Mouse (Mus musculus) embryo, embryonic 10.5 days (tissue): ENCODE data around the gene Srgap2.

ENCODE experiments used
- DNase-seq: peaks from one replicate; pipeline ENCODE4 v3.0.0-alpha.2; 2015; ENCODE audit warnings: low spot score

Gene Srgap2

DNA sequence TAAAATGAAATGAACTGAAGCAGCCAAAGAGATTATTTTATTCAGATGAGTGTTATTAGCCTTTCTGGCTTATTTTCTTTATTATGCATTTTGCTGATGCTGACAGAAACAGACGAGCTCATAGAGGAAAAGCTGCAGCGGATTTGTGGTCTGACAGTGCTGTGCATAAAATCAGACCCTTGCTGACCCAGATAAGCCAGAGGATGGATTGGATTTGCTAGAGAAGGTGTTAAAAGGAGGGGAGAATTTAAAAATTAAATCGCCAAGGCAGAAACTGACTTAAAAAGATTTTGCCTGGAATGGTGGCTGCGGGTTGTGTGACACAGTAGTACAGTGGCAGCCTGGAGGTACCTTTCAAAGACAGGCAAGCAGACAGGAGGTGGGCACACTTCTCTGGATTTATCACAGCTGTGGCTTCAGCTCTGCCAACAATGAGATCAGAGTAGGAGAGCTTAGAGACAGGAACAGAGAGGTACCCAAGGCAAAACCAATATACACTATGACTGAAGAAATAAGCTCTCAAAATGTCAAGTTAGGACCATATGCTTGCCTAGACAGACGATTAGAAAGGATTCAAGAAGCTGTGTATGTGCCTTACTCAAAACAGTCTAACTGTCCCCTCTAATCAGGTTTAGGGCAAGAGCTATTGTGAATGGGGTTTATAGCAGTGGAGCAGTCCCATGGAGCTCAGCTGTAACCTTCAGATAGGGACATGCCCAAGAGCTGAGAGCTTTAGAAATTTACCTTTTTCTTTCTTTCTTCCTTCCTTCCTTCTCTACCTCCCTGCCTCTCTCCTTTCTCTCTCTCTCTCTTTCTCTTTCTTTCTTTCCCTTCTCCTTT, 109.1 kb downstream of the Srgap2 start:
- DNase-seq = no peak

DNA sequence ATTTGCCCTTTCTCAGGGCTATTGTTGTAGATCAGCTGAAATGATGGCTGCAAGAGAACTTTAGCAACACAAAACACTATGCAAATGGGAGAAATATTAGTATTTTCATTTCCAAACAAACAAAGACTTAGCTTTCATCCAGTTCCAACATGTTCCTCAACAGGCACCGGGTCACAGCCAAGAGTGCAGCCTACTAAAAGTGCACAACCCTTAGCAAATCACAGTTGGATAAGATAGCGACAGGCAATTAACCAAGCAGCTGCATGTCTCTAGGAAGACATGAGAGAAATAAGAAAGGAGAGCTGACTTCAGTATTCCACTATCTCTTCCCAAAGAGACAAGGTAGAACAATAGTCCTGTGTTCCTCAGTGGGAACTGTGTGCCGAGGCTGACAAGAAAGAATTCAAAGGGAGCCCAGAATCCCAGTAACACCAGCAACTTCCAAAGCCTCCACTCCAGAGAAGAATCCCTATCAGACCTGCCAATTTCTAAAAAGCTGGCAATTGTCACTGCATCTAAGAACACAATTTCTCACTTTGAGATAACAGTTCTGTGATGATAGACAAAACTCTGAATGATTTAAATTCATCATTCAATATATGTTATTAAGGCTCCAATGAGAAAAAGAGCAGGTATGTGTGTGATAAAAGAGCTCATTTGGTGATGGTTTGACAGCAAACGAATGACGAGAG, 109.9 kb downstream of the Srgap2 start:
- DNase-seq = no peak

DNA sequence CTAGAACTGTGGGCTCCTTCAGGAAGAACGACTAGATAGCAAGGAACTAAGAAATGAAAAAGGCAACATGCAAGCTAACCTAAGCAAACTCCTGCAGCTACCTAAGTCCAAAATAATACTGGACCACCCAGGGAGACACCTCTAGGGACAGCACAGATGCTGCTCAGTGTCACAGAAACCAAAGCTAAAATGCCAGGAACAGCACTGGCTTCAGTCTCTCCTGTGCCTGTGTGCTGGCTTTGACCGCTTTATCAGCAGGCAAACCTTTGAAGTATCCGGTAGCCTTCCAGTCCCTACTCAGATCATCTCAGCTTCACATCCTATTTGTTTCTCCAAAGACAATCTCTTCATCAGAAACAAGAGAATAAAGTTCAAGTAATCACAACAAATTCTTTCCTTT, 123.6 kb downstream of the Srgap2 start:
- no peak for DNase-seq

DNA sequence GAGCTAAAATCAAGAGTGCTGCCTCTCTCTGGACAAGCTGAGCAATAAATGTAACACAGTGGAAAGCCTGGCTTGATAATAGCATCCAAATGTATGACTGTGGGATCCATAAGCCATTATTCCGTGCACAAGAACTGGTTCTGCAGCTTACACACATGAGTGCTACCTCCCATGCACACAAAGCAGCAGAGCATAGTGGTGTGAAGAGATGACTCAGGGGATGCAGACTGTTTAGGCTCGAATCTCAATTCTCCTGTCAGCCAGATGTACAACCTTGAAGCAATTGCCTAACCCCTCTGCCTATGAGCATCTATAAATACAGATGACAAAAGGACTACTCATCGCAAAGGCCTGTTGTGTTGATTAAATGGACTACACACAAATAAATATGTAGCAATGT, 126.3 kb downstream of the Srgap2 start:
- no peak for DNase-seq

DNA sequence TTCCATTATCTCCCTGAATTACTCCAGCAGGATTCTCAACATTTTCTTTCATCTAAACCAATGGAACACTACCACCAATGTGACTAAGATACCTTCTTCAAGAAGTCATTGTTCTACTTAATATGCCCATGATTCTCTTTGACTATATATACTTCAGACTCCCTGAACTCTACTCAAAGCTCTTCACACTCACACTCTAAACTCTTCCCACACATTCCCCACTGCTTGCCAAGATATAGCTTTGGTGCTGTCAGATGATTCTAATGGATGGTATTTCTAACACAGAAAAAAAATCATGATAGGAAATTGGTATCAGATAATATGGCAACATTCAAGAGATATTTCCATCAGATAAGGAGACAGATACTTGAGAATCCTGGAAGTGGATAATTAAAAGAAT, 129.0 kb downstream of the Srgap2 start:
- DNase-seq = no peak

DNA sequence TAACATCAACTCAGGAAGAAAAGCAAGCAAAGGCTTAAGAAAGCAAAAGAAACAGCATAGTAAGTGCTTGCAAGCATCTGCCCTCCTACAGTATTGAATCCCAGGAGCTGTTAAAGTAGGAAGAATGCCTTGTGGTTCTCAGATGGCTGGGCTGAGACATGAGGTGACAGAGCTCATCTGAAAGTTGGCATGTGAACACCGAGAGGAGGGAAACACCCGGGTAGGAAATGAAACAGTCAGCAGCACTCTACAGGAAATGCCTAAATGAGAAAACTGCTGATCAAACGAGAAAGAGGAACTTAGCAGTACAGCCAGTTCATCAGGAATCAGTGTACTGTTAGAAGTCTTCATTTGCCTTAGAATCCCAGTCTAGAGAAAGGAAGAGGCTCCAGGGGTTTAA, 142.7 kb downstream of the Srgap2 start:
- DNase-seq = no peak

DNA sequence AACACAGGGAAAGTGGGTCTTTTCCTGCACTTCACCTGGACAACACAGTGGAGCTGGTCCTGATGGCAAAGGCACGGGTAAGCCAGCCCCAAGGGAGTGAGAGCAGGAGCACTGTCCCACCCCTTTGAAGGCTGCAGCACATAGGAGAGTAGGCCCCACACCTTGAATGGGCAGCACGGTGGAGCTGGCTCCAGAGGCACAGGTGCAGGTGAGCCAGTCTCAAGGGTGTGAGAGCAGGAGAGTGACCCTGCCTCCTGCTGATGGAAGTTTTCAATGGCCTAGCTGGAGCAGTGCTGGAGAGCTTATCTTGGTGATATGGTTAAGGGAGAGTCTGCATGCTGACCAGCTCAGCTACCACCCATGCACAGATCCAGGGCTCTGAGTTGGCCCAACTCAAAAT, 145.0 kb downstream of the Srgap2 start:
- DNase-seq = no peak

DNA sequence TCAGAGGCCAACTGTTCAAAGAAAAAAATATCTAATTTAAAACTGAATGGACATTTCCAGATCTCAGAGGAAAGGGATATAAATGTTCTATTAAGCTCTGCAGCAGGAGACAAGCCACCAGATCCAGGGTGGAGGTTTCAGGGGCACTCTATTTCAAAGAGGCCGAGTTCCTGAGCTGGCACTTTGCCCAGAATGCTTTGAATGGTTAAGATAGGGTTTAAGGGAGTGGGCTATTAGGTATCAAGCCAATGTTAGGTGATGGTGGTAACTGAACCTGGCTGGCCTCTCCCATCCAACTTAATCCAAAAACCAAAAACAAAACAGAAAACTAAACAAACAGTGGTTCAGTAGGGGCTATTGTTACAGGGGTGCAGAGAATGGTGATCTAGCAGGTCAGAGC, 146.9 kb downstream of the Srgap2 start:
- DNase-seq = no peak

DNA sequence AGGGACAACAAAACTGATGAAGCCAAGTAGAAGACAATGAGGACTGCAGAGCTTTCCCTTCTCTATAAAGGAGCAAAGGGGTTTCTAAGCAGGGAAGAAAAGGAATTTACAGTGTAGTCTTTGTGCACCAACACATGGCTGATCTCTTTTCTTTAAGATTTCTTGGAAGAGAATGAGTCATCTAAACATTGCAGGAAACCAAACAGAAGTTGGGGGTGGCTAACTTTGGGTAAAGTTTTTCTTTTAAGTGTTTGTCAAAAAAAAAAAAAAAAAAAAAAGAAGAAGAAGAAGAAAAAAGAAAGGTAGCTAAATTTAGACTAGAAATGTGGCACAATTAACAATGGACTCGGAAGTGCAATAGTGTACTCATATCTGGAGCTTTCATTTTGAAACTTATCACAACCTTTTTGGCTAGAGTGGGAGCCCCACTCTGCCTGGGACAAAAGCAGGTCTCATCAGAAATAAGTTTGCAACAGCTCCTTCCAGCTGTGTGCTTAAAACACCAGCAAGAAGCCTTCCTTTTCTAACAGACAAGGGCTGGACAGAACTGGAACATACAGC, 148.2 kb downstream of the Srgap2 start:
- no peak for DNase-seq

DNA sequence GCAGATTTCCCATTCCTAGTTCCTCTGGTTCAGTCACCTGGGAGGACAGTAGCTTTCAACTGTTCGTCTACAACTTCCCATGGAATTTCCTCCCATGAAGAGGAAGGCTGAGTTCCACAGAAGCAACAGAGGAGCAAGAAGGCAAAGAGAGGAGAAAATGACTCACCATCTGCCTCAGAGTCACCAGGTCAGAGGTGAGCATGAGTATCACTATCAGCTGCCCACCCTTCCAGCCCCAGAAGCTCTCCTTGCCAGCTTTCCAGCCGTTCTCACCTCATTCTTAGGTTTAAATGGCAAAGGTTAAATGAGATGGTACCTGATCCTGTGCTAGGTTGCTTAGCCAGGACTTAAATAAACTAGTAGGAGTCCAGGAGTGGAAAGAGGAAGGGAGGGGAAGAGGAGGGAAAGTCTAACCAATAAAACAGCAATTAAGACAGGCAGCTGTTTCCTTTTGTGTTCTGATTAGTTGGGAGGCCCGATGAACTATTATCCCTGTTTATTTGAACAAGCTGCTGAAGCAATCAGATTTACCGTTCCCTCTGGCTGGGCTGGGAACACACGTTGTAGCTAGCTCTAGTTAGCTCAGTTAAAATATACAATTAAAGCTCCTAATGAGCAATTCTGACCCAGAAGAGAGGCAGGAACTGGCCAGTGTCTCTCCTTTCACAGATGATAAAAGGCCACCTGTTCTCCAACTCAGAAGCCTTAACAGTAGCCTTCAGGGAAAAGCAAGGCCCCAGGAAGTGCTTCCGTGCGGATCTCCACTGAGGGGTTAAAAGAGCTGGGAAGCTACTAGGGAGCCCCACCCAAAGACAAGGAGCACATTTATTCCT, 148.9 kb downstream of the Srgap2 start:
- peak; percentile 11 for DNase-seq

DNA sequence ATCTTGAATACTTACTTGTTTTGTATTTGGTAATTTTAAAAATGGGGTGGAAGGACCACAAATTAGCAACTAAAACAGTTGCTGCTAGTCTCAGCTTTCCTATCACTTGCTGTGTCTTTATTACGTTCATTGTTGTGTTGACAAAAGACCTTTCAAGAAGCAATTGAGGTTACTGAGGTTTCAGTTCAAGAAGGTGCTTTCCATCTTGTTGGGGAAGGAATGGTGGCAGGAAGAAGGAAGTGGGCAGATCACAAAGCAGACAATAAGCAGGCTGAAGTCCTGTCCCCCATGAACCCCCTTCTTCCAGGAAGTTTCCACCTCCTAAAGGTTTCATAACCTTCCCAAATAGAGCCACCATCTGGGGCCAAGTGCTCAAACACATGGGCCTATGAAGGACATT, 161.3 kb downstream of the Srgap2 start:
- DNase-seq = no peak

DNA sequence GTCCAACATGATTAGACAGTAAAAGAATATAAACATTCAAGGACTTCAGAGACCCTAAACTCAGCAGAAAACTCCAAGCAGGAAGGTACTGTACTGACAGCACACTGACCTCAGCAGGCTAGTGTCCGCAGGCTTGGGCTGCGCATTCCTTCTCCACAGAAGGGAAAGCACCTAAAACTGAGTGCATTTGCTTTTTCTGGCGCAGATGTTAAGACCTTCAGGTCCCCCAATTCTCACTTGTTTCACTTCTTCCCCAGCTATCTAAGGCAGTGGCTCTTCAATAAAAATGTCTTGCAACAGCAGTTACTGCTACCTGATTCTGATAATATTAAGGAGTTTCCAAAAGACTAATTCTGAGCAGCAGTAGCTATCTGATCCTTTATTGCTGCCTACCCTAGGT, 162.7 kb downstream of the Srgap2 start:
- no peak for DNase-seq

DNA sequence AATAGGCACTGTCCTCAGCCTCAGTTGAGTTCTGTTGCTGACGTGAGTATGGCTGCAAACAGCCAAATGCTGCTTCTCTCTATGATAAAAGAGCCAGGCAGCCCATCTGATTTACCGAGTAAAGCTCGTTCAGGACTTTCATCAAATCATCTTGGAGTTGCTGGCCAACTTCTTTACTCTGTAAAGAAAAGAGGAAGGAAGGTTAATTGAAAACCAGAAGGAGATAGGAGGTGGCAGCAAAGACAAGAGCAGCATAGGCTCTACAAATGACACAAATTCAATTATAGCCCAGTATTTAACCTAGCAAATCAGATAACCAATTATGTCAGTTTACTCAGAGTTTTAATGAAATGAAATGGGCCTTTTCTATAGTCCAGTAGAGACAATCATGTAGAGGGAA, 163.3 kb downstream of the Srgap2 start:
- DNase-seq = no peak

DNA sequence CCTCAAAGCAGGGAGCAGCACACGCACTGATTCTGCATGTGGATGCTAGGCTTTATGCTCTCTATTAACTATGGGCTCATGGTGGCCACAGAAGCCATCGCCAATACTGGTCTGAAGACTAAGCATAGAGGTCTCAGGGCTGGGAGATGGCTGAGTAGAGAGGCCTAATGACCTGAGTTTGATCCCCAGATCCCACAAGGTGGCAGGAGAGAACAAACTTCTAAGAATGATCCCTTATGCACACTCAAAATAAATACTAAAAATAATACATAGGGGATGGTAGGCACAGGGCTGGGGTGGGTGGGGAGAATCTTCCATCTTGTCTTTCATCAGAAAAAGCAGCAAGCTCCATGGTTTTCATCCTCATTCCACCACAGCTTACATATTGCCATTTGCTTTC, 165.1 kb downstream of the Srgap2 start:
- no peak for DNase-seq

DNA sequence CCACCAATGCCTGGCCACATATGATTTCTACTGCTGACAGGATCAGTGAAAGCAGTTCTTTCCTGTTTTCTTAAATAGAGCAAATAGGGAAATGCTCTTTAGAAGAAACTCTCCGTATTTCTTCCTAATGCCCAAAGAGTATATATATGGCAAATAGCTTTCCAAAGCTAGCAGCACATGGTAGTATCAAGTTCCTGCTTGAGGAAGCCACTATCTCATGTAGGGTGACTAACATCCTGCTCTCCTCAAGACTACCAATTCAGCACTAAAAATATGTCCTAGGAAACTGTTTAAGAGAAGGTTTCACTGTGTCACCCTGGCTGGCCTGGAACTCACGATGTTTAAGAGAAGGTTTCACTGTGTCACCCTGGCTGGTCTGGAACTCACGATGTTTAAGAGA, 166.4 kb downstream of the Srgap2 start:
- no peak for DNase-seq

DNA sequence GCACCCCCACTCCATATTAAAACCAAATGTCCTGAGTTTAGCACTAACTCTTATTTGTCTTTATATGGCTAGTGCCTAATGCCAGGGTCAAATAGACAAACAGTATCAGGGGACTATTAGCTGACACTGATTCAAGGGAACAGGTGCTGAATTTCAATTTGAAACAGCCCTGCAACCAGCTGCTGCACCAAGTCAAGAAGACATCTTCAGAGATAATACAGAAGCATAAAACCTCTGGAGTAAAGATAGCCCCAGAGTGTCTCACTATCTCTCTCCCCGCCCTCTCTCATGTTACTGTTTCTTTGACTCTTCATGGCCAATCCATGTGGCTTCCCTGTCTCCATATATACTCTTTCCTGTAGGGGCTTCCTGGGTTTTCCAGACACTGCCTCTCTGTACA, 167.5 kb downstream of the Srgap2 start:
- no peak for DNase-seq

DNA sequence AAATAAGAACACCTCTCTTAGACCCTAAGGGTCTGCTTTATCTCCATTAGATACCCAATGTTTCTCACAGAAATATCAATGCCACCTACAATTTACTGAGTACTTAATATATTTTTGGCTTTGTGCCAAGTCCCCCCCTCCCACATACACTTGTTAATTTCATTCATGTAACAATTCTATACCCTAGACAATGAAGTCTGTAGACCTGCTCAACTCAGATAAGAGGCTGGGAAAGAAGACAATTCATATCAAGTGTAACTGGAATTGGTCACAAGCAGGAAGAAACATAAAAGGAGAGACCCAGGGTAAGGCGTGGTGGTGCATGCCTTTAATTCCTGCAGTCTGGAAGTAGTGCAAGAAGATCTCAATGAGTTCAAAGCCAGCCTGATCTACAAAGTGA, 169.9 kb downstream of the Srgap2 start:
- DNase-seq = no peak

DNA sequence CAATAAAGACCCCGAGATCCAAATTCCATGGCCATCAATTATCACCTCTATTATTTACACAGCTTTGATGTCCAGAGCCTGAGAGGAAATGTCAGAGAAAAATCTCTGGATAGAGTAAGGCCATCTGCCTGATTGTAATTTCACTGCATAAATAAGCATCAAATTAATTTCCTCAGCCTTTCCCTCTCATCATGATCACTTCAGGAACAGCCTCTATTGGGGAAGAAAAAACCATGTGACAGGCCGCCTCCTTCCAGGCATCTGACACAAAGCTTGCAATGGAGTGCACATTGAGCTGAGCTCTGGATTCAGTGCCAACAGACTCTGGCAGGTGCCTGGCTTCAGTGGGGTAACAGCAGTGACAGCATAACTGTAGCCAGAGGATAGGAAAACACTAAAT, 175.7 kb downstream of the Srgap2 start:
- DNase-seq = no peak

DNA sequence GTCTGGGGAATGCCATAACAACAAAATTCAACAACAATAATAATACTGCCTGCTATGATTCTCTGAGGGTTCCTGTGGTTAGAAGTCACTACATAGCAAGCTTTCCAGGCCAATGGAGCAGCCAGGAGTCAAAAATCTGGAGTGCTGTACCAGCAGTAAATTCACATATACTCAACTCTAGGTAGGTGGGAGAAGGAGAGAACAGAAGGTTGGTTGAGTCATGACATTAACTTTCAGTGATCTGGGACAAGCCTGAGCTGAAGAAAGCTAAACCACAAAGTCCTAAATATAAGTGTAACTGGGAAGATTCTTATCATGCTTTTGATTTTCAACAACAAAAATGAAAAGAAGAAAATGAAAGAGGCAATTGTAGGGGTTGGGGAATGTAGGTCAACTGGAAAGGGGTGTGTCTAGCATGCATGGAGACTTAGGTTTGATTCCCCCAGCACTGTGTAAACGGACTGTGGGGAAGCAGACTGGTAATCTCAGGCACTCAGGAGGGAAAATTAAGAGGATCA, 177.1 kb downstream of the Srgap2 start:
- DNase-seq = no peak

DNA sequence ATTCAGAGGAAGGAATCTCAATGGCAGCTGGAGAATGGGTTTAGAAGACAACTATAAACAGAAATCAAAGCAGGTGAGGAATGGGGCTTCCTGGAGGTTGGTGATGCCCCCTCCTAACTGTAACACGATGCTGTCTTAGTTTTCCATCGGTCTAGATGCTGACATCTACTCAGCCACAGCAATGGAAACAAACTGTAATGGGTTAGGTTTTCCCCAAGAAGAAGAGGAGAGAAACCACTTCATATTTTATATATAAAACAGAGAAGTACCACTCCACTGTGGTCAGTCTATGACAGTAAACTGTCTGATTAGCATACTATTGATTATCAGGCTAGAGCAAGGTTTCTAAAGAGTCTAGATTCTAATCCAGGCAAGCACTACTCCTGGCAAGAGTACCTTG, 179.4 kb downstream of the Srgap2 start:
- no peak for DNase-seq

DNA sequence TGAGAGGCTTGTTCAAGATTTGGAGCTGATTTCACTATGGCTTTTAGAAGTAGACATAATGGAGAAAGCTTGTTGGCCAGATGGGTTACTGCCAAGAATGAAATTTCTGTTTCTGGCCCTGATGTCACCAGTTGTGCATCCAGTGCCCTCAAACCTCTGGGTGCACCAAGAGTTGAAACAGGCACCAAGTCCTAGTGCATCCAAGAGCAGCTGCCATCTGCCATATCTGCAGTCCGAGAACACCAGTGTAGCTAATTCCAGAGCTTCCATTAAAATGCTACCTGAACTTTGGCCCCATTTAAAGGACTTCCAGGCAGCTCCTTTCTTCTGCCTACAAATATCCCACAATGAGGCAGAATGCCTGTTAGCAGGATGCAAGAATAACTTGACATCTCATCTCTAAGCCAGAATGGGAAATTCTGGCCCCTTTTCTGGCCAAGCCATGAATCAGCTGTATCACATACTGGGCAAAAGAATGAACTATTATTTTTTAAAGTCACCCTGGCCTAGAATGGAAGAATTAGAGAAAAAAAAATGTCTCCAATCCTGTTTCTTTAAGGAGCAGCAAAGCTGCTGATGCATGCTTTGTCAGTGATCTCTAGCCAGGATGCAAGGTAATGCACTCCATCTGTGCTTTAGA, 180.1 kb downstream of the Srgap2 start:
- no peak for DNase-seq
